Mouse (Mus musculus): Measurements from ENCODE around the gene Vpreb2.
"Not testable (repeated sequence)": the region's sequence is repeated elsewhere in the genome, so short reads cannot be mapped to it uniquely, and the experiment has no call there.

Vpreb2 gene

DNA sequence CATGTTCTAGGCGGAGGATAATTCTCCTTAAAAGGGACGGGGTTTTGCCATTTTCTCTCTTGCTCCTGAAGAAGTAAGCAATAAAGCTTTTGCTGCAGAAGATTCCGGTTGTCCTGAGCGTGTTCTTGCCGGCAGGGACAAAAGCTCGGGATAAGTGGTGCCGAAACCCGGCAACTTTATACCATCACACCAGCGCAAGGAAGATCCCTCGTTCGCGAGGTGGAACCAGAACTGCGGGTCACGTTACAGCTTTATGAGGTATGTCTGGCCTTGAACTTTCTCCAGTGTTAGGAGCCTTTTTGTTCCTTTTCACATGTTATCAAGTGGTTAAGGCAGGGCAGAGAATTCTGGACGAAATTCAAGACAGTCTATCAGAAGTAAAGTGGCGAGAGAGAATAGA, 12.1 kb downstream of the Vpreb2 start:
- not testable (repeated sequence) for DNase-seq (ENCODE audit: low spot score)

DNA sequence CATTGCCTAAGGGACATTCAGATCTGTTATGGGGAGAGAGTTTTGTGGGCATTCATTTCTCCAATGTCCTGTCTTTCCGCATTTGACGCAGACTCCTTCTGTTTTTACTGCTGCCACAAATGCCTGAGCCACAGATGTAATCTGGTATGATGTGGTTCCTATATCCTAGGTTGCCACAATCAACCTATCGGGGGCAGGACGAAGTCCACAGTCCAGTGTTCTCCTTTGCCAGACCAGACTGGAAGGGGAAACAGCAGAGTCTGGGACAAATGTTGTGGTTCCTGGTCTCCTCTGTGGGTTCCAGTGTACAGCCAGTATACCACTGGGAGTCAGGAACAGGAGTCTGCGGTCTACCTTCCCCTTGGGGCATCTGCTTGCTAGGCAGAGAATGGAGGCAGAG, 19.4 kb downstream of the Vpreb2 start:
- no peak for DNase-seq (ENCODE audit: low spot score)

DNA sequence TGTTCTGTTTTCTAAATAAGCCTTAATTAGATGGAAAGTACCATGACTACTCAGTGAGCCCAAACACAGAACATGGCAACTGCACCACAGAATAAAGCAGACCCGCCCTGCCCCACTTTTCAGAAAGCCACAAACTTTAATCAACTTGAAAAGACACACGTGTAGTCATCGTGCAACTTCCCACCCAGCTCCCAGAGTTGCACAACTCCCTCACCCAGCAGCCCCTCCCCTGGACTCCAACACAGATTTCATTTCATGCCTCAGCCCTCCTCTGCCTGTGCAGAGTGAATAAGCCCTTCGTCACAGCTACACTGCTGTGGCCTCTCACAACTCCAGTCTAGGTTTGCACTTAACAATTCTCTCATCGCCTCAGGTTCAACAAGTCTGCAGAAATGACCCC, 24.4 kb downstream of the Vpreb2 start:
- no peak for DNase-seq (ENCODE audit: low spot score)

DNA sequence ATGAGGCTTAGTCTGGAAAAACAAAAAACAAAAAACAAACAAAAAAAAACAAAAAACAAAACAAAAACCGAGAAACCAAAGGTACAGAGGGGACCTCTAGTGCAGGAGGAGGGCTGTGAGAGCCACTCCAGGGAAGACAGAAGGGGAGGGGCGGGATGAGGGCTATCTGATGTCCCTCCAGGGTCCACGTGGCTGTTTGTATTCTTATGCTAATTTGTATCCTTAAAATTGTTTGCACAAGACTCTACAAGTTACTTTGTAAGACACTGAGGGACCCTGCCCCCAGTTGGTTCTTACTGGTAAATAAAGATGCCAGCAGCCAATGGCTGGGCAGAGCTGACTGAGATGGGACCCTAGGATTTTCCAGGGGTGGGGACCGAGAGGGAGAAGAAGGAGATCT, 26.9 kb downstream of the Vpreb2 start:
- no peak for DNase-seq (ENCODE audit: low spot score)

DNA sequence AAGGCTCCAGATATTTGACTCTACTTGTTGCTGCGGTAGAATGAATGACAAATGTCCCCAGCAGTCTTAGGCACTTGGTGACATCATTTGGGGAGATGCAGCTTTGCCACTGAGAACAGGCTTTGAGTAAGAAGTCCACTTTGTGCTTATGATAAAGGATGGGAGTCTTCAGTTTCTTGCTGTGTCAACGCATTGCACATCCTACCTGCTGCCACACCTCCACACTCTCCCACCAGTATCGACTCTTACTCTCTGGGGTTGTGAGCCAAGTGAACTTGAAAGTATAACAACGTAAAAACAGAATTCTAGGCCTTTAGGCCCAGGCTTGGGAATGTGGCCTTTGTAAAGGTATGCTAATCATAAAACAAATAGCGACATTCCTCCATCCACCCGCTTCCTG, 30.9 kb downstream of the Vpreb2 start:
- DNase-seq (ENCODE audit: low spot score) = no peak

DNA sequence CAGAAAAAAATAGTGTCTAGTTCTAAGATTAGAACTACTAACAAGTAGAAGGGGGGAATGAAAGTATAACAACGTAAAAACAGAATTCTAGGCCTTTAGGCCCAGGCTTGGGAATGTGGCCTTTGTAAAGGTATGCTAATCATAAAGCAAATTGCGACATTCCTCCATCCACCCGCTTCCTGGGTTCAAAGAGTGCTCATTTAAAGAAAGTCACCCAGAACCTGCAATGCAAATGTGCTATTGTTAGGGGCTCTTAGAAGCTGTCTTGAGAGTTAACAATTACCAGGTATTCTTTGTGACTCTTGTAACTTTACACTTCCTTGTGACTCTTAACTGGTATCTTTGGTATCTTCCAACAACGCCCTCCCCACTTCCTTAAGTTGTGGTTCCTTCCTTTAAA, 36.3 kb downstream of the Vpreb2 start:
- not testable (repeated sequence) for DNase-seq (ENCODE audit: low spot score)

DNA sequence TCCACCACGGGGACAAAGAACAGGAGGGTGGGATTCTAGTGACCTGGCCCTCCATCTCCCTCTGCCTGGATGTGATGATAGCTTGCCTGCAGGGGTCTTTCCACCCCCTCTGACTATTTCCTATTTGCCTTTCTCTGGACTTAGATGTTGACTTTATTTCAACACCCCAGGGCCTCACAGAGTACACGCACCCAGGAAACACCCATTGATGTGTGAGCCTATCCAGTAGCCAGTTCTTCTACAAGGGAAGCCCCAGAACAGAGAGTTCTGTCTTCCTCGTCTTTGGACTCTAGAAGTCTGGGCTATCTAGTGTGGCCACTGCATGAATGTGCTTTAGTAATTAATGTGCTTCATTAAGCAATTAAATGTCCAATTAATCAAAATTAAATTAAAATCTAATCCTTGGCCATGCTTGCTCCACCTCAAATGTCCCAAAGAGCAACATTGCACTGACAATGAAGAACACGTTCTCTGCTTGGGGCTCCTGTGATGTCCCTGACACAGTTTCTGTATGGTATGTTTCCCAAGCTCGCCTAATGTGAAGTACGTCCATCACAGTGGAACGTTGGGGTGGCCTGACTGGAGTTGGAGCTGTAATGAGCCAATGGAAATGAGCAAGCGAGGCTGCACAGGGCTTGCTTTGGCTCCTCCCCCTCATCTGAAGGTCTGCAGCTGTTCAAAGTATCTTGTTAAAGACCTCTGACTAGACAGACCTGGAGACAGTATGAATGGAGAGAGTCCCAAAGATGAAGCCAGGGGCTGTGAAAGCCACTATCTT, 42.7 kb downstream of the Vpreb2 start:
- no peak for DNase-seq (ENCODE audit: low spot score)

DNA sequence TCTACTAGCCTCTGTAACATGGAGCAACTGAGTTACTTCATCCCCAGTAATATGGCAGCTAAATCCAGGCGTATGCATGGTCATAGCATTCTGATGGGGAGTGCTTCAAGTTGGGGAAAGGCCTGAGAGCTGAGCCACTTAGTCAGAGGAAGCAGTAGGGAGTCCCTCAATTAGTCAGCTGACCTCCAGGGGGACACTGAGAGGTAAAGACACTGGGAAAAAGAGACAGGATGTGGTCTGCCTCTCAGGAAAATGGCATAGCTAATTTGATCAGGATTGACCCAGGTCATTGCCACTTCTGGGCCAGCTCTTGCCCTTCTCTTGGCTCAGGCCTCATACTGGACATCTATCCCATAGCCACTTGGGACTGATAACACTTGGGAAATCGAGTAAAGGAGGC, 47.1 kb downstream of the Vpreb2 start:
- no peak for DNase-seq (ENCODE audit: low spot score)
